Mouse (Mus musculus): ENCODE results near the gene Gstt1. TPM values are rescaled to one million over a fixed set of nuclear protein-coding genes. Genes with fewer than 3 reads are reported as not detected.
"Not testable (repeated sequence)": the region's sequence is repeated elsewhere in the genome, so short reads cannot be mapped to it uniquely, and the experiment has no call there.

Gstt1 gene
- polyA plus RNA-seq, 1 experiment from 2014 or later: 7.4 TPM

DNA sequence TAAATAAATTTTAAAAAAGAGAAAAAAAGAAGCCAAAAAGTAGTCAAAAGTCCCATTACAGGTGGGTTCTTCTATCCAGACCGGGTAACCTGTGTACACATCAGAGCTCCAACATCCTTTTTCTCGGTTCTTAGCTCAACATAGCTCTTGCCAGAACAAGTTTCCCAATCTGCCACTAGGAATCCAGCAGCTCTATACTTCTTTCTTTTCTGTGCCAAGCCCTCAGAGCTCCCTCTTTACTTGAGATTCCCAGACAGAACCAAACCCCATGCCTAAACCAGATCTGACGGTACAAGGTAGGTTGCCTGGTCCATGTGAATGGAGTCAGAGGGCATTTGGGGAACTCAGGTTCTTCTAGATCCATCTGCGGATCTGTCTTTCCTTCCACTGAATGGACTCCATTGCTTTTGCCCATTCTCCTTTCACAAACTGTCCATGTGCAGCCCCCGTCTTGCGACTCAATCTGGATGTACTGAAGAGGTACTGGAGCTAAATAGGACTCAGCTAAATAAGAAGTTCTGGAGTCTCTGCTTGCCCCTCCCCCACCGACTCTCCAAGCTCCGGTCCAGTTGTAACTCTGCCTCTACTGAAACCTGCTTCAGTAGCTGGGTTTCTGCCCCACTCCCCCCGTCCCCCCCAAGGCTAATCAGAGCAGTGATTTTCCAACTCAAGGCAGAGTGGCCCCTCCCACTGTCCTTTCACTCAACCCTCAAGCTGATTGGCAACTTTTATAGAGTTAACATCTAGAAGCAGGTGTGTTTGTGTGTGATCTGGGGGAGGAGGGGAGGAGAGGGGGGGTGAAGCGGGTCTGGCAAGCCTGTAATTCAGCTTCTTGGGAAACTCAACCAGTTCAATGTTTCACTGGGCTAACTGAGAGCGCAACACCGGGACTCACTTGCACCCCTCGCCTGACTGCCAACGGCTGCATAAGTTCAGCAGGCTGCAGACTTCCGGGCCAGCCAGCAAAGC, 18.9 kb downstream of the Gstt1 start:
- Histone ChIP-seq H3K9ac (no peak overlapping the region), H3K27ac (no peak overlapping the region), H3K4me3 (peak overlapping the region; percentile 48; the same call in 1 of the 2 replicates), H3K36me3 (no peaks in the 10 kb centered on the region), H3K4me2 (peak overlapping the region; percentile 79; the same call in 1 of the 2 replicates), H3K9me3 (replicated peaks) (no peaks in the 10 kb centered on the region), H3K4me1 (replicated peaks) (peaks cover 11% of the 10 kb centered on the region; the same call in 1 of the 2 replicates), H3K27me3 (peaks cover 12% of the 10 kb centered on the region)
- WGBS: 36% methylated on average over 15 of the region's 15 CpGs
- ATAC-seq (replicated peaks; ENCODE audit: insufficient number of reproducible peaks, insufficient read depth, low FRiP score, low read depth): no peak

DNA sequence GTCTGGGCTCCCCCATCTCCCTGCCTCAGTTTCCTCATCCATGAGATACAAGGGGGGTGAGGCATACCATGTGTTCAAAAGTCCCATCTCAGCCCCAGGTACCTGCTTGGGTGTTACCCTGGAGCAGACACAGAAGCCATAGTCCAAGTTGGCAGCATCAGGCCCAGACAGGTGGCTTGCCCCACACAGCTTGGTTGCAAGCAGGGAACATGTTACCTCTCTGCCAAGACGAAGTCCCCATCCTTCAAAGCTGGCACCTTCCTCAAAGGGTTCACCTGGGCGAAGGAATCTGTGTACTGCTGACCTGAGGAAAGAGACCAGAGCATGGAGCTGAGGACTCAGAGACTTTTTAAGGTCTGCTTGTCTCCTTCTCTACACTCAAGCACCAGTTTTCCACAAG, 20.5 kb downstream of the Gstt1 start:
- Histone ChIP-seq H3K27me3 (peaks cover 12% of the 10 kb centered on the region), H3K9me3 (replicated peaks) (no peaks in the 10 kb centered on the region), H3K4me2 (no peak overlapping the region), H3K9ac (no peak overlapping the region), H3K4me3 (no peak overlapping the region), H3K4me1 (replicated peaks) (peaks cover 12% of the 10 kb centered on the region; the same call in 1 of the 2 replicates), H3K36me3 (no peaks in the 10 kb centered on the region), H3K27ac (no peak overlapping the region)
- ATAC-seq (replicated peaks; ENCODE audit: insufficient number of reproducible peaks, insufficient read depth, low FRiP score, low read depth): no peak
- 74% methylated on average over 2 of the region's 2 CpGs for WGBS

DNA sequence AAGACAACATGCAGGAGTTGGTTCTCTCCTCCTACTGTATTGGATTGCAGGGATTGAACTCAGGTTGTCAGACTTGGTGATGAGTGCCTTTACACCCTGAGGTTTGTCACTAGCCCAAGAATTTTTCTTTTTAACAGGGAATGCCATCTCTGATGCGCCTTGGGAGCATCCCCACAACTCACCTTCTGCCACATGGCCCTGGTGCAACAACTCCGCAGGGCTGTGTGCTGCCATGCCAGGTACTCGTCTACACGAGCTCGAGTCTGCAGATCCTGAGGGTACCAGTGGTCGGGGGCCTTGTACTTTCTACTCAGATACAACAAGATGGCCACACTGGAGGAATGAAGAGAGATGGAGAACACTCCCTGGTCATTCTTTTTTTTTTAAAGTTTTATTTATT, 21.8 kb downstream of the Gstt1 start:
- no peak overlapping the region for H3K9ac ChIP-seq
- H3K27me3 ChIP-seq: peaks cover 15% of the 10 kb centered on the region
- H3K27ac ChIP-seq: no peak overlapping the region
- H3K4me3 ChIP-seq: no peak overlapping the region
- H3K9me3 ChIP-seq (replicated peaks): no peaks in the 10 kb centered on the region
- no peaks in the 10 kb centered on the region for H3K36me3 ChIP-seq
- H3K4me2 ChIP-seq: no peak overlapping the region
- no peak for ATAC-seq (replicated peaks; ENCODE audit: insufficient number of reproducible peaks, insufficient read depth, low FRiP score, low read depth)
- peaks cover 21% of the 10 kb centered on the region for H3K4me1 ChIP-seq (replicated peaks)
- WGBS: 85% methylated on average over 6 of the region's 6 CpGs

DNA sequence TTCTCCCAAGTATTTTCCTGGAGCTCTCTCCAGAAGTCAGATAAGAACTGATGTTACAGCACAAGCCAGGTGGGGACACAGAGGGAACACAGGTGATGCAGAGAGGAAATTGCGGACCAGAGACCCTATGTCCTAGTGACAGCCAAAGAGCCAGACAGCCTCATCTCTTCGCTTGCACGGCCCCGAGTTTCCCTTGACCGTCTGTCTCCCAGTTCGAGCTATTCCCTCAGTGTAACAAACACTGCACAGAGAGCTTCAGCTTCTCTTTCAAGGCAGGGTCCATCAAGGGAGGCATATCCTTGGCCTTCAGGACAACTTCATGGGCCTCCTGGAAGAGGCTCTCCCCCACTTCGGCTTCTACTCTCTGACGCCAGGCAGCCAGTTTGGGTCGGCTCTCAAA, 23.8 kb downstream of the Gstt1 start:
- Histone ChIP-seq H3K27me3 (peaks cover 11% of the 10 kb centered on the region), H3K4me3 (no peak overlapping the region), H3K4me2 (no peak overlapping the region), H3K9me3 (replicated peaks) (no peaks in the 10 kb centered on the region), H3K4me1 (replicated peaks) (peaks cover 10% of the 10 kb centered on the region), H3K36me3 (no peaks in the 10 kb centered on the region), H3K9ac (no peak overlapping the region), H3K27ac (no peak overlapping the region)
- WGBS: 85% methylated on average over 9 of the region's 9 CpGs
- no peak for ATAC-seq (replicated peaks; ENCODE audit: insufficient number of reproducible peaks, insufficient read depth, low FRiP score, low read depth)

DNA sequence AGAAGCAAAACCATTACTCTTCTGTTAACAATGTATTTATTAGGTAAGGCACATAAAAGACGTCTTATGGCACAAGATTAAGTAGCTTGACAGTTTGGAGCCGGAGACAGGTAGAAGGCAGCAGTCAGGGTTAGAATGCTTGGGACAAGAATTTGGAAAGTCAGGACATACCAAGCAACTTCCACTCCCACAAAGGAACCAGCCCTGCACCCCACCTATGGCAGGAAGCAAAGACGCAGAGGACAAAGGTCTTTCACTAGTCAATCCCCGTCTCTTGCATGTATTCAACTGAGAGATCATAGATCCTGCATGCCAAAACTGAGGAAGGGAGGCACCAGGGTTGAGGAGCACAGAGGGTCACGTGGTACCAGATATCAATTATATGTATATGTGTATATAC, 24.3 kb downstream of the Gstt1 start:
- ATAC-seq (replicated peaks; ENCODE audit: insufficient number of reproducible peaks, insufficient read depth, low FRiP score, low read depth): no peak
- H3K4me3 ChIP-seq: no peak overlapping the region
- H3K9me3 ChIP-seq (replicated peaks): no peaks in the 10 kb centered on the region
- H3K4me2 ChIP-seq: no peak overlapping the region
- H3K27me3 ChIP-seq: peaks cover 6% of the 10 kb centered on the region; the same call in 1 of the 2 replicates
- no peak overlapping the region for H3K9ac ChIP-seq
- H3K27ac ChIP-seq: no peak overlapping the region
- no peaks in the 10 kb centered on the region for H3K36me3 ChIP-seq
- WGBS: 90% methylated on average over 5 of the region's 5 CpGs
- peaks cover 10% of the 10 kb centered on the region for H3K4me1 ChIP-seq (replicated peaks)

DNA sequence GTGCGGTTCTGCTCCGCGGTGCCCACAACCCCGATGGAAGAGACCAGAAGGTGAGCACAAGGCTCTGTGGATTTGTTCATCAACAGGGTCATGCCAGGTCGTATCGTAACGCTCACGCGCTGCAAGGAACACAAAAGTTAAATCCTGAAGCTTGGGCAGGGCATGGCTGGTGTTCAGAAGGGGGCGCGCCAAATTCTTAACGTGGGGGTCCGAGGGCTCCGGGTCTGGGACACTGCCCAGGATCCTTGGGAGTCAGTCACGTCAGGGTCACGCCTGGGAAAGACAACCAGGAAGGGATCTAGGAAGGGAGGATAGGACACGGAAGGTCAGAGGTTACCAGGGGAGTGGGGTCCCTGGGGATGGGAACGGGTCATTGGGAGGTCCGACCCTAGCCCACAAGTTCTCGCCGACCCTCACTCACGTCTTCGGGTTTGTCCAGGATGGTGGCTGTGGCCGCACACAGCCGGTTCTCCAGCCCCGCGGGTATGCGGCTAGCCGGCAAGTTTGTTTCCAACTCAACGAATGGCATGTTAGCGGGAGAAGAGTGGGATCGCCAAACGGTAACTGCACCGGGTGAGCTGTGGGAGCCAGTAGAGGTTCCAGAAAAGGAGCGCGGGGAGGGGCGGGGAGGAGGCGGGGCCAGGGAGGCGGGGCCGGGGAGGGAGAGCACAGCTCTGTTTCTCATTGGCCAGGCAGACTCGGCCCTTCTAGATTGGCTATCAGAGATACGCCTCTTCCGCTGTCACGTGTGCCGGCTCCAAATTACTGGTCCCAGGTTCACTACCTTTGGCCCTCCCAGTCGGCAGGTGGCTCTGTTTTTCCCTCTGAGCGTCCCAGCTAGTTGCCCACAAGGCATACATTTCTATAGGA, 25.4 kb downstream of the Gstt1 start, which contains the start of gene Ddt:
Gene Ddt, minus strand, starts transcription at position 620 of the 870 bp plus-strand sequence.
- H3K9ac ChIP-seq: peak within 1 kb of the TSS; percentile 51
- peak within 1 kb of the TSS; percentile 94 for H3K4me2 ChIP-seq
- H3K27ac ChIP-seq: peak within 1 kb of the TSS; percentile 41; the same call in 1 of the 2 replicates
- no peaks in the 10 kb centered on the region for H3K36me3 ChIP-seq
- peak within 1 kb of the TSS; percentile 62 for H3K4me3 ChIP-seq
- under 1% methylated on average over 47 of the region's 47 CpGs for WGBS
- H3K9me3 ChIP-seq (replicated peaks): no peaks in the 10 kb centered on the region
- peak; percentile 93 for ATAC-seq (replicated peaks; ENCODE audit: insufficient number of reproducible peaks, insufficient read depth, low FRiP score, low read depth)
- H3K27me3 ChIP-seq: 0 out of 2 replicates have a peak, but pooled peaks cover 3% of the 10 kb centered on the region
- peaks cover 10% of the 10 kb centered on the region for H3K4me1 ChIP-seq (replicated peaks)

DNA sequence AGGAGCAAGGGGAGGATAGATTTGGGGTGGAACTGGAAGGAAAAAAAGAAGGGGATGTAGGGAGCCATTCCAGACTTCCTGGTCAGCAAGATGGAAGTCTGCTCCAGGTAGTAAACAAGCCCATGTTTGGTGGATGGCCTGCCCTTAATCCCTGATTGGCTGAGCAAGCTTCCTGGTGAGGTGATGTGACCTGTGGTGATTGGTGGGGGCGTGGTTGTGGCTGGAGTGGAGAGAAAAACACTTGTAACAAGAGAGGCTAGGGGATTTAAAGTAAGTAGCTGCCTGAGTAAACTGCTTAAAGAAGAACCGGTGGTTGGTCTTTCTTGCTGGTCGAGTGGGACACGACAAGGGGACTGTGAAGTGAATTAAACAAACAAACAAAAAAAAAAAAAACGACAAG, 30.6 kb downstream of the Gstt1 start:
- H3K4me3 ChIP-seq; H3K9ac ChIP-seq; H3K27ac ChIP-seq; ATAC-seq (replicated peaks; ENCODE audit: insufficient number of reproducible peaks, insufficient read depth, low FRiP score, low read depth); H3K4me2 ChIP-seq; H3K27me3 ChIP-seq; H3K9me3 ChIP-seq (replicated peaks); H3K36me3 ChIP-seq: not testable (repeated sequence)
- WGBS: 34% methylated on average over 5 of the region's 5 CpGs
- H3K4me1 ChIP-seq (replicated peaks): peaks cover 21% of the 10 kb centered on the region

DNA sequence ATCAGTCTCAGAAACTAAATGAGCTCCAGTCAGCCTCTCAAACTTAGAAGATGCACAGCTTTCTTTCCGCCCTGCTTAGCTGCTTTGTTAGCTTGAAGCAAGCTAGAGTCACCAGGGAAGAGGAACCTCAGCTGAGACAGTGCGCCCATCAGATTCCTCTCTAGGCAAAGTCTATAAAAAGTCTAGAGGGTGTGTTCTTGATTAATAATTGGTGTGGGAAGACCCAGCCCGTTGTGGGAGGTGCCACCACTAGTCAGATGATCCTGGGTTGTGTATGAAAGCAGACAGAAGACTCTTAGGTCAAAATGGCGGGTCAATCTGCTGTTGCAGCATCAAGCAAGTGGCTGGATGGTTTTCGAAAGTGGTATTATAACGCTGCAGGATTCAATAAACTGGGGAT, 31.5 kb downstream of the Gstt1 start:
- Histone ChIP-seq H3K9me3 (replicated peaks) (no peaks in the 10 kb centered on the region), H3K27me3 (0 out of 2 replicates have a peak, but pooled peaks cover 3% of the 10 kb centered on the region), H3K9ac (no peak overlapping the region), H3K36me3 (no peaks in the 10 kb centered on the region), H3K27ac (no peak overlapping the region), H3K4me3 (no peak overlapping the region), H3K4me2 (no peak overlapping the region), H3K4me1 (replicated peaks) (peaks cover 17% of the 10 kb centered on the region)
- ATAC-seq (replicated peaks; ENCODE audit: insufficient number of reproducible peaks, insufficient read depth, low FRiP score, low read depth): no peak
- WGBS: 85% methylated on average over 6 of the region's 6 CpGs

DNA sequence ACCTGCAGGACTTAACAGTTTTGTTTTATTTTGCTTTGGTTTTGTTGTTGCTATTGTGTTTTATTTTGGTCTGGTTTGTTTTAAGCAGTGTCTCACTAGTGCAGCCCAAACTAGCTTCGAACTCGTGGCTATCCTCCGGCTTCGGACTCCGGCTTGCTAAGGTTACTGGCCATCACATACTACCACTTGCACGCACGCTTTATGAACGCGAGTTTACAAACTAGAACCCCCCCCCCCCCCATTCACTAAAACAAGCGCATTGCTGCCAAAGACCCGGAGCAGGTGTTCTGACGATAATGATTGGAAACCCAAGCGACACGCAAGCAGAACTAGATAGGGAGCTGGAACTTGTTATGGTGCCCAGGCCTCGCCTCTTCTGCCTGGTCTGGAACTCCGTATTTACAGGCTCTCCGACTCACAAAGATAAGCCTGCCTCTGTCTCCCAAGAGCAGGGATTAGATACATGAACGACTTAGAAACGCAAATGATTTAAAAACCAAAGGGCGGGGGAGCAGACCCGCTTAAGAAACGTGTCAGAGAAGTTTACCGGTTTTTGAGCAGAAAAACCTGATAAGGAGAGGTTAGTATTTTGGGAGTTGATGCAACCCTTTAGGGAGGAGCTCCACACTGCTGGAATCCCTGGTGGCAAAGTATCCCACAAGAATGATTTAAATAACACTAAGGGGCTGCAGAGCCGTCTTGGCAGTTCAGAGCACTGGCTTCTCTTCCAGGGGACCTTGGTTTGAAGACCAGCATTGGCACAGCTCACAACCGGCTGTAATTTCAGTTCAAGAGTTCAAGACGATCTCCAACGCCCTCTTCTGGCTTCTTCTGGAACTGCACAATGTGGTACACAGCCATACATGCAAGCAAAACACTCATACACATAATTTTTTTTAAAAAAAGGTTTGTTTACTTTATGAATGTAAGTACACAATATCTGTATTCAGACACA, 33.6 kb downstream of the Gstt1 start:
- WGBS: under 1% methylated on average over 27 of the region's 27 CpGs
- H3K4me2 ChIP-seq: peak overlapping the region; percentile 85
- no peaks in the 10 kb centered on the region for H3K27me3 ChIP-seq
- 0 out of 2 replicates have a peak, but pooled peaks cover 9% of the 10 kb centered on the region for H3K36me3 ChIP-seq
- ATAC-seq (replicated peaks; ENCODE audit: insufficient number of reproducible peaks, insufficient read depth, low FRiP score, low read depth): no peak
- H3K27ac ChIP-seq: peak overlapping the region; percentile 70
- H3K4me3 ChIP-seq: peak overlapping the region; percentile 99
- H3K4me1 ChIP-seq (replicated peaks): peaks cover 17% of the 10 kb centered on the region
- no peaks in the 10 kb centered on the region for H3K9me3 ChIP-seq (replicated peaks)
- H3K9ac ChIP-seq: peak overlapping the region; percentile 53
